Mouse (Mus musculus): ENCODE data around the gene Col23a1. TPM values are rescaled to one million over a fixed set of nuclear protein-coding genes. Genes with fewer than 3 reads are reported as not detected.

Gene Col23a1
- polyA plus RNA-seq, 1 experiment from 2014 or later, result 9.1 TPM

- no peaks in the 10 kb centered on the region for H3K36me3 ChIP-seq
- no peak overlapping the region for H3K4me3 ChIP-seq (replicated peaks)
- 0 out of 2 replicates have a peak, but pooled peaks cover 4% of the 10 kb centered on the region for H3K4me1 ChIP-seq
- 86% methylated on average over 9 of the region's 9 CpGs for WGBS
- H3K9me3 ChIP-seq (replicated peaks), result no peaks in the 10 kb centered on the region
- H3K4me2 ChIP-seq, result no peak overlapping the region
- H3K27me3 ChIP-seq (replicated peaks), result no peaks in the 10 kb centered on the region
- H3K9ac ChIP-seq (replicated peaks), result no peak overlapping the region
- H3K27ac ChIP-seq (replicated peaks), result no peak overlapping the region
- no peak for ATAC-seq (ENCODE audit: low FRiP score)
Observed at GRCm38 (mm10) chr11:51523625-51524024, 233.9 kb downstream of the Col23a1 start.

GRCm38 (mm10) chr11:51526631-51527161 lies 237.0 kb downstream of the Col23a1 start:
- Histone ChIP-seq H3K9me3 (replicated peaks) (no peaks in the 10 kb centered on the region), H3K9ac (replicated peaks) (no peak overlapping the region), H3K27ac (replicated peaks) (no peak overlapping the region), H3K4me1 (0 out of 2 replicates have a peak, but pooled peaks cover 4% of the 10 kb centered on the region), H3K4me3 (replicated peaks) (no peak overlapping the region), H3K4me2 (no peak overlapping the region), H3K27me3 (replicated peaks) (no peaks in the 10 kb centered on the region), H3K36me3 (no peaks in the 10 kb centered on the region)
- WGBS, result 40% methylated on average over 14 of the region's 14 CpGs
- no peak for ATAC-seq (ENCODE audit: low FRiP score)

- no peak overlapping the region for H3K4me2 ChIP-seq
- WGBS, result 71% methylated on average over 11 of the region's 11 CpGs
Observed at GRCm38 (mm10) chr11:51533128-51533533, 243.4 kb downstream of the Col23a1 start.

GRCm38 (mm10) chr11:51534314-51534713 lies 244.6 kb downstream of the Col23a1 start:
- H3K9ac ChIP-seq (replicated peaks), result no peak overlapping the region
- no peaks in the 10 kb centered on the region for H3K36me3 ChIP-seq
- ATAC-seq (ENCODE audit: low FRiP score), result no peak
- H3K4me3 ChIP-seq (replicated peaks), result no peak overlapping the region
- no peak overlapping the region for H3K27ac ChIP-seq (replicated peaks)
- WGBS, result 32% methylated on average over 2 of the region's 2 CpGs
- no peaks in the 10 kb centered on the region for H3K9me3 ChIP-seq (replicated peaks)
- no peak overlapping the region for H3K4me2 ChIP-seq
- no peaks in the 10 kb centered on the region for H3K27me3 ChIP-seq (replicated peaks)
- no peaks in the 10 kb centered on the region for H3K4me1 ChIP-seq

More at GRCm38 (mm10) chr11:51533128-51533533, 243.4 kb downstream of the Col23a1 start:
- Histone ChIP-seq H3K9me3 (replicated peaks) (no peaks in the 10 kb centered on the region), H3K36me3 (no peaks in the 10 kb centered on the region), H3K9ac (replicated peaks) (no peak overlapping the region), H3K27ac (replicated peaks) (no peak overlapping the region), H3K4me3 (replicated peaks) (no peak overlapping the region), H3K27me3 (replicated peaks) (no peaks in the 10 kb centered on the region), H3K4me1 (no peaks in the 10 kb centered on the region)
- no peak for ATAC-seq (ENCODE audit: low FRiP score)

- Histone ChIP-seq H3K9me3 (replicated peaks) (no peaks in the 10 kb centered on the region), H3K9ac (replicated peaks) (no peak overlapping the region), H3K4me2 (no peak overlapping the region), H3K27me3 (replicated peaks) (no peaks in the 10 kb centered on the region), H3K4me3 (replicated peaks) (no peak overlapping the region), H3K27ac (replicated peaks) (no peak overlapping the region), H3K4me1 (no peaks in the 10 kb centered on the region), H3K36me3 (no peaks in the 10 kb centered on the region)
- WGBS, result 29% methylated on average over 7 of the region's 7 CpGs
- no peak for ATAC-seq (ENCODE audit: low FRiP score)
Observed at GRCm38 (mm10) chr11:51538388-51538787, 248.7 kb downstream of the Col23a1 start.

- ATAC-seq (ENCODE audit: low FRiP score), result no peak
- H3K4me3 ChIP-seq (replicated peaks), result no peak overlapping the region
- 60% methylated on average over 13 of the region's 13 CpGs for WGBS
- H3K36me3 ChIP-seq, result no peaks in the 10 kb centered on the region
- no peaks in the 10 kb centered on the region for H3K9me3 ChIP-seq (replicated peaks)
- H3K9ac ChIP-seq (replicated peaks), result no peak overlapping the region
- H3K4me2 ChIP-seq, result no peak overlapping the region
- H3K27me3 ChIP-seq (replicated peaks), result no peaks in the 10 kb centered on the region
- H3K27ac ChIP-seq (replicated peaks), result no peak overlapping the region
- no peaks in the 10 kb centered on the region for H3K4me1 ChIP-seq
Observed at GRCm38 (mm10) chr11:51538919-51539758, 249.4 kb downstream of the Col23a1 start.

- WGBS, result 12% methylated on average over 10 of the region's 10 CpGs
- H3K9ac ChIP-seq (replicated peaks), result no peak overlapping the region
- no peaks in the 10 kb centered on the region for H3K4me1 ChIP-seq
- H3K27ac ChIP-seq (replicated peaks), result no peak overlapping the region
- no peak overlapping the region for H3K4me3 ChIP-seq (replicated peaks)
- H3K9me3 ChIP-seq (replicated peaks), result no peaks in the 10 kb centered on the region
- peak; percentile 73 for ATAC-seq (ENCODE audit: low FRiP score)
- no peaks in the 10 kb centered on the region for H3K27me3 ChIP-seq (replicated peaks)
- no peak overlapping the region for H3K4me2 ChIP-seq
- H3K36me3 ChIP-seq, result no peaks in the 10 kb centered on the region
Observed at GRCm38 (mm10) chr11:51539759-51540282, 250.1 kb downstream of the Col23a1 start.

- Histone ChIP-seq H3K4me1 (no peaks in the 10 kb centered on the region), H3K9me3 (replicated peaks) (no peaks in the 10 kb centered on the region), H3K27me3 (replicated peaks) (no peaks in the 10 kb centered on the region), H3K27ac (replicated peaks) (no peak overlapping the region), H3K4me2 (no peak overlapping the region), H3K9ac (replicated peaks) (no peak overlapping the region), H3K36me3 (no peaks in the 10 kb centered on the region), H3K4me3 (replicated peaks) (no peak overlapping the region)
- WGBS, result 70% methylated on average over 9 of the region's 9 CpGs
- ATAC-seq (ENCODE audit: low FRiP score), result no peak
Observed at GRCm38 (mm10) chr11:51542424-51542823, 252.7 kb downstream of the Col23a1 start.

GRCm38 (mm10) chr11:51543487-51544050 lies 253.8 kb downstream of the Col23a1 start:
- H3K4me1 ChIP-seq, result no peaks in the 10 kb centered on the region
- H3K27ac ChIP-seq (replicated peaks), result no peak overlapping the region
- ATAC-seq (ENCODE audit: low FRiP score), result no peak
- no peaks in the 10 kb centered on the region for H3K36me3 ChIP-seq
- H3K4me2 ChIP-seq, result no peak overlapping the region
- no peak overlapping the region for H3K4me3 ChIP-seq (replicated peaks)
- H3K9ac ChIP-seq (replicated peaks), result no peak overlapping the region
- no peaks in the 10 kb centered on the region for H3K9me3 ChIP-seq (replicated peaks)
- 37% methylated on average over 7 of the region's 7 CpGs for WGBS
- H3K27me3 ChIP-seq (replicated peaks), result no peaks in the 10 kb centered on the region

GRCm38 (mm10) chr11:51544413-51544812 lies 254.7 kb downstream of the Col23a1 start:
- Histone ChIP-seq H3K4me3 (replicated peaks) (no peak overlapping the region), H3K27me3 (replicated peaks) (no peaks in the 10 kb centered on the region), H3K27ac (replicated peaks) (no peak overlapping the region), H3K4me1 (no peaks in the 10 kb centered on the region), H3K4me2 (no peak overlapping the region), H3K36me3 (no peaks in the 10 kb centered on the region), H3K9me3 (replicated peaks) (no peaks in the 10 kb centered on the region), H3K9ac (replicated peaks) (no peak overlapping the region)
- no peak for ATAC-seq (ENCODE audit: low FRiP score)
- 73% methylated on average over 2 of the region's 2 CpGs for WGBS

- H3K4me1 ChIP-seq, result 0 out of 2 replicates have a peak, but pooled peaks cover 2% of the 10 kb centered on the region
- no peaks in the 10 kb centered on the region for H3K36me3 ChIP-seq
- H3K27ac ChIP-seq (replicated peaks), result no peak overlapping the region
- H3K27me3 ChIP-seq (replicated peaks), result no peaks in the 10 kb centered on the region
- no peak overlapping the region for H3K4me3 ChIP-seq (replicated peaks)
- ATAC-seq (ENCODE audit: low FRiP score), result no peak
- no peak overlapping the region for H3K9ac ChIP-seq (replicated peaks)
- 59% methylated on average over 4 of the region's 4 CpGs for WGBS
- no peak overlapping the region for H3K4me2 ChIP-seq
- no peaks in the 10 kb centered on the region for H3K9me3 ChIP-seq (replicated peaks)
Observed at GRCm38 (mm10) chr11:51545811-51546210, 256.1 kb downstream of the Col23a1 start.

GRCm38 (mm10) chr11:51551253-51551652 lies 261.5 kb downstream of the Col23a1 start:
- 68% methylated on average over 5 of the region's 5 CpGs for WGBS
- H3K27me3 ChIP-seq (replicated peaks), result no peaks in the 10 kb centered on the region
- H3K4me3 ChIP-seq (replicated peaks), result no peak overlapping the region
- no peak overlapping the region for H3K9ac ChIP-seq (replicated peaks)
- H3K4me1 ChIP-seq, result peaks cover 7% of the 10 kb centered on the region
- no peaks in the 10 kb centered on the region for H3K9me3 ChIP-seq (replicated peaks)
- 0 out of 2 replicates have a peak overlapping the region, but pooled peaks have one; percentile 23 for H3K27ac ChIP-seq (replicated peaks)
- no peak overlapping the region for H3K4me2 ChIP-seq
- ATAC-seq (ENCODE audit: low FRiP score), result no peak
- no peaks in the 10 kb centered on the region for H3K36me3 ChIP-seq
